Mouse (Mus musculus): Measurements from ENCODE around the gene Cyp4x1. TPM values are rescaled to one million over a fixed set of nuclear protein-coding genes. Genes with fewer than 3 reads are reported as not detected.

Cyp4x1 gene
- total and polyA plus RNA-seq, 2 experiments from 2014 or later = 11.3 to 24.7 TPM

DNA sequence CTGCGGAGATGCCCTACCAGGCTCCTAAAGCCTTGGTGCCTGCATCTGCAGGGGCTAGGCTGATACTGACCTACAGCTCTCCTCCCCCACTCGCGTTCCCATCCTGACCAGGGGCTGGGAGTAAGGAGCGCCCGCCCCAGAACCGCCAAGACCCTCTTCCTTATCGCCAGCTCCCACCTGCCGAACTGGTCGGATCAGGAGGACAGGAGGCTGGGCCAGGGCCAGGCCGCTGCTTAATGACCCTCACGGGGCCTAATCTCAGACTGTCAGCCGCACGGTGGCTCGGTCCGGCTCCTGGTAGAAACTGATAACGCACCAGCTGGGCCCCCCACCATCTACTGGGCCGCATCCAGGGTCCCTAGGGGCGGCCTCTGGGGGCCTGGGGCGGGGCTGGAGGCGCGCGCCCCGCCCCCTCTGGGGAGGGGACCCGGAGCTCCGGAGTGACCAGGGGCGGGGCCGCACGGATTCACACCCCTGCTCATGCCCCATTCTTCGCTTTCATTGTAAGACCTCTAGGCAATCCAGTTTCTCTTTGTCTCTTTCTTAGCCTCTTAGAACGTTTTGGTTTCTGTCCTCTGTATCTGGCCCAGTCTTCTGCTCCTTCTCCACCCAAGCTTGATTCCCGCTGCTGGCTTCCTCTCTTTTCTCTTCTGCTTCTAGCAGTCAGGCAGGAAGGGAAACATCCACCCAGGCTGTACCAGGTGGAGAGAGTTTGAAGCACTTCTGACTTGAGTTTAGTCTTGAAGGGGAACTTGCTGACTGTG lies 38.2 kb downstream of the Cyp4x1 start:
- TF ChIP-seq CTCF (IDR thresholded peaks at IDR 0.05) = no peak
- H3K27me3 ChIP-seq (ENCODE audit: insufficient read depth, low read length) = peaks cover 13% of the 10 kb centered on the region
- H3K9ac ChIP-seq (replicated peaks; ENCODE audit: low read length, poor library complexity, severe bottlenecking) = peak overlapping the region; percentile 59
- WGBS = 2% methylated on average over 26 of the region's 31 CpGs
- DNase-seq (ENCODE audit: low spot score) = no peak
- H3K4me3 ChIP-seq (ENCODE audit: low read depth, low read length) = peak overlapping the region; percentile 43
- ATAC-seq (ENCODE audit: low FRiP score) = peak; percentile 47
- no peaks in the 10 kb centered on the region for H3K9me3 ChIP-seq (ENCODE audit: low read length)
- H3K4me1 ChIP-seq (ENCODE audit: insufficient read depth, low read length) = peaks cover 17% of the 10 kb centered on the region; the same call in 1 of the 2 replicates
- no peaks in the 10 kb centered on the region for H3K36me3 ChIP-seq (ENCODE audit: insufficient read depth, low read length)
- H3K4me2 ChIP-seq (ENCODE audit: low read depth, low read length, poor library complexity, severe bottlenecking) = peak overlapping the region; percentile 92
- H3K27ac ChIP-seq (ENCODE audit: low read depth, low read length) = peak overlapping the region; percentile 26; the same call in 1 of the 2 replicates

- H3K36me3 ChIP-seq (ENCODE audit: insufficient read depth, low read length) = no peaks in the 10 kb centered on the region
- H3K27ac ChIP-seq (ENCODE audit: low read depth, low read length) = no peak overlapping the region
- no peaks in the 10 kb centered on the region for H3K9me3 ChIP-seq (ENCODE audit: low read length)
- H3K9ac ChIP-seq (replicated peaks; ENCODE audit: low read length, poor library complexity, severe bottlenecking) = no peak overlapping the region
- peaks cover 9% of the 10 kb centered on the region for H3K27me3 ChIP-seq (ENCODE audit: insufficient read depth, low read length)
- DNase-seq (ENCODE audit: low spot score) = no peak
- no peak overlapping the region for H3K4me2 ChIP-seq (ENCODE audit: low read depth, low read length, poor library complexity, severe bottlenecking)
- WGBS = 75% methylated on average over 2 of the region's 2 CpGs
- ATAC-seq (ENCODE audit: low FRiP score) = no peak
- H3K4me1 ChIP-seq (ENCODE audit: insufficient read depth, low read length) = peaks cover 17% of the 10 kb centered on the region; the same call in 1 of the 2 replicates
- H3K4me3 ChIP-seq (ENCODE audit: low read depth, low read length) = no peak overlapping the region
- no peak for TF ChIP-seq CTCF (IDR thresholded peaks at IDR 0.05)
These were observed 40.0 kb downstream of the Cyp4x1 start for GRCm38 (mm10) chr4:115094056-115094455.

GRCm38 (mm10) chr4:115093331-115093864 lies 40.7 kb downstream of the Cyp4x1 start:
- no peaks in the 10 kb centered on the region for H3K9me3 ChIP-seq (ENCODE audit: low read length)
- peaks cover 9% of the 10 kb centered on the region for H3K27me3 ChIP-seq (ENCODE audit: insufficient read depth, low read length)
- no peak for DNase-seq (ENCODE audit: low spot score)
- no peak for TF ChIP-seq CTCF (IDR thresholded peaks at IDR 0.05)
- no peak overlapping the region for H3K4me2 ChIP-seq (ENCODE audit: low read depth, low read length, poor library complexity, severe bottlenecking)
- H3K36me3 ChIP-seq (ENCODE audit: insufficient read depth, low read length) = no peaks in the 10 kb centered on the region
- WGBS = 81% methylated on average over 4 of the region's 4 CpGs
- H3K4me1 ChIP-seq (ENCODE audit: insufficient read depth, low read length) = peaks cover 17% of the 10 kb centered on the region; the same call in 1 of the 2 replicates
- no peak overlapping the region for H3K27ac ChIP-seq (ENCODE audit: low read depth, low read length)
- no peak overlapping the region for H3K4me3 ChIP-seq (ENCODE audit: low read depth, low read length)
- ATAC-seq (ENCODE audit: low FRiP score) = no peak
- H3K9ac ChIP-seq (replicated peaks; ENCODE audit: low read length, poor library complexity, severe bottlenecking) = no peak overlapping the region

DNA sequence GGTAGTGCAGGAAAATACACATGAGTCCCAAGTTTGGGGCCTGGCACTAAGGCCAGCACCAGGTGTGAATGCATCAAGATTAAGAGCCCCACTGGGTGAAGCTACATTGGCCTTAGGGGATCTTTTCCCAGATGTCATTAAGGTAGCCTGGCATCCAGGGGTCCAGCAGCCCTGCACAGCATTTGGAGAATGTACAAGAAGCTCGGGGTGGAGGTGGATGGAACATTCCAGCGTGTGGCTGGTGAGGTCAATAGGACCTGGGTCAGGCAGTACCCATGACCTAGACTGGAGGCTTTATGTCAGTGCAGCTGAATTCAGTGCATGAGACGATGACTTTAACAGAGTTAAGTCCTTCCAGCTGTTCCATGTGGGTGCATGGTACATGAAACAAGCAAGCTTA lies 42.3 kb downstream of the Cyp4x1 start:
- Histone ChIP-seq H3K27ac (ENCODE audit: low read depth, low read length) (no peak overlapping the region), H3K27me3 (ENCODE audit: insufficient read depth, low read length) (peaks cover 8% of the 10 kb centered on the region), H3K9ac (replicated peaks; ENCODE audit: low read length, poor library complexity, severe bottlenecking) (no peak overlapping the region), H3K36me3 (ENCODE audit: insufficient read depth, low read length) (no peaks in the 10 kb centered on the region), H3K4me2 (ENCODE audit: low read depth, low read length, poor library complexity, severe bottlenecking) (no peak overlapping the region), H3K4me3 (ENCODE audit: low read depth, low read length) (no peak overlapping the region), H3K9me3 (ENCODE audit: low read length) (no peaks in the 10 kb centered on the region), H3K4me1 (ENCODE audit: insufficient read depth, low read length) (peaks cover 13% of the 10 kb centered on the region; the same call in 1 of the 2 replicates)
- no peak for TF ChIP-seq CTCF (IDR thresholded peaks at IDR 0.05)
- DNase-seq (ENCODE audit: low spot score) = no peak
- 83% methylated on average over 3 of the region's 3 CpGs for WGBS
- ATAC-seq (ENCODE audit: low FRiP score) = no peak

DNA sequence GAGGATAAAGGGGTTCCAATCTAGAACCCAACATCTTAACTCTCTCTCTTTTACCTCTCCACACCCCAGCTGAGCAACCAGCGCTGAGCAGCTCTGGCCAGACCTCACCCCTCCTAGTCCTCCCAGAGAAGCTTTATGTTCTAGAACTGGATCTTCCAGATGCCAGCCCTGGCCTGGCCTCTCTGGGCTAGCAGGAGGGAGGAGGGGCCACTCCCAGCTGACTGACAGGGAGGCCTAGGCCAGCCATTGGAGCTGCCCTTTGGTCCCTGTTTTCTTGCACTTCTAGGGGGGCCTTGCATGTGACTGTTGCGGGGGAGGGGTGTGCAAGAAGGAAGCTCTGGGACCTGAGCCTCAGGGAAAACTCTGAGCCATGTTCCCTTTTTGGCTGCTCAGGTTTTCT lies 43.5 kb downstream of the Cyp4x1 start:
- peaks cover 2% of the 10 kb centered on the region; the same call in 1 of the 2 replicates for H3K4me1 ChIP-seq (ENCODE audit: insufficient read depth, low read length)
- H3K27me3 ChIP-seq (ENCODE audit: insufficient read depth, low read length) = peaks cover 4% of the 10 kb centered on the region
- H3K4me3 ChIP-seq (ENCODE audit: low read depth, low read length) = no peak overlapping the region
- ATAC-seq (ENCODE audit: low FRiP score) = no peak
- WGBS = 79% methylated on average over 2 of the region's 2 CpGs
- no peak overlapping the region for H3K9ac ChIP-seq (replicated peaks; ENCODE audit: low read length, poor library complexity, severe bottlenecking)
- no peak for TF ChIP-seq CTCF (IDR thresholded peaks at IDR 0.05)
- H3K36me3 ChIP-seq (ENCODE audit: insufficient read depth, low read length) = no peaks in the 10 kb centered on the region
- no peak overlapping the region for H3K27ac ChIP-seq (ENCODE audit: low read depth, low read length)
- H3K4me2 ChIP-seq (ENCODE audit: low read depth, low read length, poor library complexity, severe bottlenecking) = no peak overlapping the region
- H3K9me3 ChIP-seq (ENCODE audit: low read length) = no peaks in the 10 kb centered on the region
- DNase-seq (ENCODE audit: low spot score) = no peak

Data from midbrain, postnatal 0 days (tissue).